Mouse (Mus musculus) adrenal gland, adult (tissue): ENCODE data around the gene Rhoa.

ENCODE experiments used
- DNase-seq, 2 experiments: peaks; one replicate each; pipeline ENCODE4 v3.0.0; 2022 to 2023; ENCODE audit warnings: low spot score in 1 of 2; ENCODE audit not compliant: inconsistent age in 2 of 2

The Rhoa gene

GRCm38 (mm10) chr9:108305629-108306520 lies at the start of gene Rhoa, which contains the start of gene Tcta:
Gene Rhoa (plus strand): TSS chr9:108306129.
Gene Tcta (minus strand): TSS chr9:108306160.
- DNase-seq: peak; percentile 99 to 100

- peak in 1 of 2 experiments; percentile 26 for DNase-seq
These were observed 45.4 kb upstream of the Rhoa start for GRCm38 (mm10) chr9:108260526-108260925.

DNA sequence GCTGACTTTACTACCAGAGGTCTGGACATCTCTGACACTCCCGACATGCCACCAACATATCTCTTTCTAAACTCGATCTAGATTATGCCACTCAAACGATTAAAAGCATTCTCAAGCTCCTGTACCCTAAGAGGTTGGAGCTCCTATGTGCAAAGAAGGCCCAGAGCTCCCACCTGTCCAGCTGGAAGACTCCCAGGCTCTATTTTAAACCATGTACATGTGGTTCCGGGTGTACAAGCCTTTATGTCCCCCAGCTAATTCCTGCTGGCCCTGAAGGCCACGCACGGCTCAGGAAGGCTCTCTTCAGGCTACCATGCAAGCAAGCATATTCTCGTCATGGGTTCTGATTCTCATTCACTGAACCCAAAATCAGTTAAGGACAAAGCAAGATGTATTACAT lies 44.1 kb upstream of the Rhoa start:
- peak in 1 of 2 experiments; percentile 56 for DNase-seq

DNA sequence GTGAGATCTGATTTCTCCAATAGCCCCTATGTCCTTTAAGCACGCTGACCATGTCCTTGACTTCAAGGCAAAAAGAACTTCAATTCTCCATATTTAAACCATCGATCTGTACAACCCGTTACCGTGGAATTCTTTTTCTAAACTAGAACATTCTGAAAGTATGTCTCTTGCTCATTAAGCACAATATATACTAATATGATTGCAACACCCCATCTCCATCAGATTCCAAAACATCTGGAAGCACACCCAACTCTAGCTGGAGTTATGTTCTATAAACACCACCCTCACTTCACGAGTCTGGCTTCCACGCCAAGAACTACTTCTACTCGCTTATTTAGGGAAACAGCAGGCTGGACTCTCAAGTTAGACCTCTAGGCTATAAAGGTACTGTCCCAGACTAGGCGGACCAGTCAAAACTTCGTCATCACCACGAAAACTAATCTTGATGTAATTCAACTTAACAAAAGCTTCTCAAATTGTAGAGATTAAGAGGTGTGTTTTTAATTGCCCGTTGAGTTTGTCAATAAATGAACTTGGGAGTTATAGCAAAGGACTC lies 43.4 kb upstream of the Rhoa start:
- DNase-seq: peak in 1 of 2 experiments; percentile 73

DNA sequence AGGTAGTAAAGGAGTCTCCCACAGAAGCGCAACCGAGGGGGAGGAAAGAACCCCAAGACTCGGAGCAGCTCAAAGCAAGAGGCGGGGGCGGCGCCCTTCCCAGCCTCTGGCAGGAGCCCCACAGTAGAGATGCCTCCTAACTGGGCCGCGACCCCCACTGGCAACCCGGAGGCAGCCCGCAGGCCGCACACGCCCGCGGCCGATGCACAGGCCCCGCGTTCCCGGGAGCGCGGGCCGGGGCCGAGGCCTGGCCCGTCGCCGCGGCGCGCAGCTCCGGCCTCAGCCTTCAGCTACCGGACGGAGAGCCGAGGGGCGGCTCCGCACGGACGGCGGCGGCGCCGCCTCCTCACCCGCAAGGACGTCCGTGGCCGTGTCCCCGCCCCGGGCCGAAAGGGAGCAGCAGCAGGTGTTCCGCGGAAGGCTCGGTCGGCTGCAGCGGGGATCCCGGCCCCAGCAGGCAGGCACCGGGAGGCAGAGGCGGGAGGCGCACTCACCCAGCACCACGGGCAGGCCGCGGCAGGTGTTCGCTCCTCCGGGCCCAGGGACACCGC lies 42.7 kb upstream of the Rhoa start:
- no peak for DNase-seq

- DNase-seq: peak; percentile 99 to 100
These were observed 42.2 kb upstream of the Rhoa start, which contains the start of gene Dag1 for GRCm38 (mm10) chr9:108263690-108264190. Gene Dag1 (minus strand): TSS chr9:108263958.

DNA sequence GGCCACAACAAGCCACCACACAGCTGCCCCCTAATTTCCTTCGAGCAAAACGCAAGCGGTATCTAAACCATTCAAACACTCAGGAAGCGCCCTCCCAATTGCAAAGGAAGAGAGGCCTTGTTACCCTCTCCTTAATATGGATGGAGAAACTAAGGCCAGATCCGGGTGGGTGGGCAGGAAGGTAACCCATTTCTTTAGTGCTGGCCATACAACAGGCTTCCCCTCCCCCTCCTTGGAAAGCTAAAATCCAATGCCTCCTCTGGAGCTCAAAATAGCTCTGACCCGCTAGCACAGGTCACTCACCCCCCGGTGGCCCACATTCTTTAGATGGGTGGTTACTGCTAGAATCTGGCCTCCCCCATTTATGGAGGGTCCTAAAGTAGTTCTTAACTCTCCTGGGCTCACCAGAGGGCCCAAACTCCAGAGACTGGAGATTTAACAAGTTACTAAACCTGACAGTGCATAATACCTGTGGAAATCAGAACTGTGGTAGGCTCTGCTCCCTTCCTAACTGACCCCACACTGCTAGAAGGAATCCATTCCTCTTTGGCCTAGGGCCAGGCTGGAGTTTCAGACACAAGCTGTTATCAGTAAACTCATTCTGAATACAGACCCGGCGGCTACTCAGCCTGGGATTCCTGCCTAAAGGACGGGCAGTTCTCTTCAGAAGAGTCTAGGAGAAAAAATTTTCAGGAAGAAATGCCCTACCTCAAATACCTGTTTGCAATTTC lies 41.6 kb upstream of the Rhoa start:
- peak in 1 of 2 experiments; percentile 70 for DNase-seq

- DNase-seq: no peak
These were observed 39.5 kb upstream of the Rhoa start for GRCm38 (mm10) chr9:108266261-108266935.

DNA sequence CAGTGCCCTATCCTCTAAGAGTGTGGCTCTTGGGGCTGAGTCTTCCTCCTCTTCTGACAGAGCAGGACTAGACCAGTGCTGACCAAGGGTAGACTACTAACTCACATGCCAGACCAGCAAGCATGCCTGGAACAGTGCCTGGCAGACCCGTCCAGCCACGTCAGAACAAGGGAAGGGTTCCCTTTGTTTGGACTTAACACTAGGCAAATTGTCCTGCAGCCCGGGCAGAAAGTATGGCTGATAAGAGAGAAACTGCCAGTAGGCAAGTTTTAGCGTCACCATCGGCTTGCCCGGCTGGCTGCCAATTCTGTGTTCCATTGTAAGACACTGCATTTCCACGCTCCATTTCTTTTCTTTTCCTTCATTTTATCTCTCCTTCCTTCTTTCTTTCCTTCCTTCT lies 38.2 kb upstream of the Rhoa start:
- no peak for DNase-seq

DNA sequence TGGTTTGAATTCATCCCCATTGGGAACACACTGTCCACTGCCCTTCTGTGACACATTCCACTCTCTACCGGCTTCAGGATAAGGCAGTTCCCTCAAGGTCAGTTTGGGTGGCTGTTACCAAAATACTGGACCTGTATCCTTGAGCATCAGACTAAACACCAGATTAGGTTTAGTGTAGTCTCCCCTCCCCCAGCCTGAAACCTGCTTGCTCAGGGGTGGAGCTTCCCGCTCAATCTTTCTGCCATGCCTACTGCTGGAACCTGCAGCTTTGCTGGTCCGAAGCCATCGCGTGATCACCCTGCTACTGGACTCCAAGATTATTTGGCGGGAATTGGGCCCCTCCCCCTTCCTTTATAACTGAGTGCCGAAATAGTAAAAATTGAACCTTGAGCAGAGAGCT lies 37.2 kb upstream of the Rhoa start:
- peak; percentile 68 to 76 for DNase-seq

- DNase-seq: no peak
These were observed 34.0 kb upstream of the Rhoa start for GRCm38 (mm10) chr9:108271941-108272340.

GRCm38 (mm10) chr9:108272691-108273090 lies 33.2 kb upstream of the Rhoa start:
- no peak for DNase-seq

DNA sequence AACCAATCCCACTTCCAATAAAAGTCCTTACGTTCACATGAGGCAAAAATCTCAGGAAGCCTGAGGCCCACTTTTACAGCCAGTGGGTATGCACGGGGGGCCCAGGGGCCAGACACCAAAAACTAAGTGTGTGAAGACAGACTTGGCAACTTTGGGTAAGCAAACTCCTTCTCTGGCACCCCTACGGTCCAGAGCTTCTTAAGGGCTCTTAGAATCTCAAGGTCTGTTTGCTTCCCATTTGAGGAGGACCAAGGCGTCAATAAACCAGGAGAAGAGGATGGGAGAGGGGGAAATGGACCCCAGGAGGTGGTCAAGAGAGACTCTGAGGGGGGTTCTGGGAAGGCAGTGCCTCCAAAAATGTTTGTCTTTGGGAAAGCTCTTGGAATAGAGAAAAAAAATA lies 32.4 kb upstream of the Rhoa start:
- DNase-seq: no peak

- DNase-seq: peak; percentile 80 to 91
These were observed 31.2 kb upstream of the Rhoa start for GRCm38 (mm10) chr9:108274476-108275330.

DNA sequence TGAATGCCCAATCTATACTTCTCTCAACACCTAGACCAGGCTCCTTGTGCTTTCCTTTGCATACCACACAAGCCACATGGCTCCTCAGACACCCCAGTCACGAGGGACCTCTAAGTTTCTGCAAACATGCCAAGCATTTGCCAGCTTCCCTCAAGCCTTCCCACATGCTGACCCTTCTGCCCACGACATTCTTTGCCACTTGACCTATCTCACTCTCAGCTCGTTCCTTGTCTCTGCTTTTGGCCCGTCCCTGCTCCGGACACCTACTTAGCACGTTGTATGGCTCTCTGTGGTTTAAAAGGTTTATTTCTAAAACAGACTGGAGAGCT lies 30.6 kb upstream of the Rhoa start:
- no peak for DNase-seq

DNA sequence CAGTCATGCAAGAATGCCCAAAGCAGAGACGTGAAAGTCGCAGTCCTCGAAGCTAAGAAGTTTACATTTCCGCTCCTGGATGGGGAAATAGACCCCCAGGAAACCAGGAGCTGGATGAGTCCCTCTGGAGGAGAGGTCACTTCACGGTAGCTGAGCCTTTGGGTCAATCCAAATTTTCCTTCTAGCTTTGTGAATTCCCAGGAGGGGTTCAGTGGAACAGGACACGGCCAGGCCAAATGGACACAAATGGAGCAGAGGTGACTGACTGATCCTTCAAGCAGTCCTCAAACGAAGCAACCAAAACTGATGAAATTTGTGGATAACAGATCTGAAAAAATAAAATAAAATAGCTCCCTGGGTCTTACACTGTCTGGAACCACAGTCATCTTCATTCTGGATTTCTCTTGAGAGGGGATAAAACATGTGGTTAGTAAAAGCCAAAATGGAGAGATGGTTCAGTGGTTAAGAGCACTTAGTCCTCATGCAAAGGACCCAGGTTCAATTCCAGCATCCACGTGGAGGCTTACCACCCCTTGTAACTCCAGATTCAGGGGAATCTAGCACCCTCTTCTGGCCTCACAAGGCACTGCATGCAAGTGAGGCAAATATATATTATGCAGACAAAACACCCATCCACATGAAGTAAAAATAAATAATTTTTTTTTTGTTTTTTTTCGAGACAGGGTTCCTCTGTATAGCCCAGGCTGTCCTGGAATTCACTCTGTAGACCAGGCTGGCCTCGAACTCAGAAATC lies 27.1 kb upstream of the Rhoa start:
- peak; percentile 50 to 81 for DNase-seq

DNA sequence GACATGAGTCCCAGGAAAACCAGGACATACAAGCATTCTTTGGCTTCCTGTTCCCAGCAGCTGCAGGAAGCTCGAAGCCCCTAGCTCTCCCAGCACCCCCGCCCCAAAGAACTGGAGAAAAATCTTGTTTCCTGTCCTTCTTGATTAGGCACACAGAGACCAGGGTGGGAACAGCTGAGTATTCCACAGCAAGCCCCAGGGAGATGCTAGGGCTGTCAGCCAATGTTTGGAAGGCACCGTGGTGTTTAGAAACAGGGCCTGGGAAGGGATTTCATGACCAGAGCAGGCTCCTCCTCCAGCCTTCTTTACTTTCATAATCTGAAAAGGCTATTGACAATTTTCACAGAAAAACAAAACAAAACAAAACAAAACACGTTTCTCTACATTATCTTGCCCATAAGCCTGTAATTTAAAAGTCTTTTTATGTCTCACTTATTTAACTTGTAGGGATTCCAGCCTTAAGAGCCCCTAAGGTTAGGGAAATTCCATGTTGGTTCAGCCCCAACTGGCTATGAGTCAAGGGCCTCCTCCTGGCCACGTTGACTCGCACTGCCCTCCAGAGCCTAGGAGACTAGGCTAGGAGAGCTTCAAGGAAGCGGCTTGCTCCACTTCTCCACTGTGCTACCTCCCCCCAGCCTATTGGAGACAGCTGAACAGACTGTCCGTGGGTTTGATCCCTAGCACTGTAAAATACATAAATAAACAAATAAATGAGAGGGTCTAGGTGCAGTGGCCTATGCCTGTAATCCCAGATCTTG lies 25.7 kb upstream of the Rhoa start:
- DNase-seq: peak; percentile 55 to 90

DNA sequence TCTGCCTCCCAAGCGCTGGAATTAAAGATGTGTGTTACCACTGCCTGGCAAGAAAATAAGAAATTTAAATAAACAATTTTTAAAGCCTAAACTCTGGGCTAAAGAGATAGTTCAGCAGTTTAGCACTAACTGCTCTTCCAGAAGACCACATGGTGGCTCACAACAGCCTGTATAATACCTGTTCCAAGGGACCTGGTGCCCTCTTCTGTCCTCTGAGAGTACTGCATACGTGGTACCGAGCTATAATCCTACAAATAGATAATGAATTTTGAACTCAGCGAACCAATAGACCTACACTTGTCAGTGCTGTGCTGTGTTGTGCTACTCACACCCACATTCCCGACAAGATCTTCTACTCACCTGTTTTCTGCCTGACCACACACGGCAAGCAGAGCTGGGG lies 21.5 kb upstream of the Rhoa start:
- DNase-seq: peak; percentile 67 to 92
